Mouse (Mus musculus): ENCODE measurements around the gene Defb48. TPM values are rescaled to one million over a fixed set of nuclear protein-coding genes. Genes with fewer than 3 reads are reported as not detected.

Defb48 gene
- total RNA-seq (2022), result not detected

- DNase-seq (ENCODE audit: low spot score in 2 of 2), result no peak
Measured at GRCm38 (mm10) chr14:62984410-62984809, at the start of gene Defb48. TSS of gene Defb48 (minus strand) at chr14:62984510.

GRCm38 (mm10) chr14:63020524-63021156 lies 36.3 kb upstream of the Defb48 start:
- peak; percentile 12 to 27 for DNase-seq (ENCODE audit: low spot score in 2 of 2)

GRCm38 (mm10) chr14:63014667-63015066 lies 30.4 kb upstream of the Defb48 start:
- no peak for DNase-seq (ENCODE audit: low spot score in 2 of 2)

- no peak for DNase-seq (ENCODE audit: low spot score in 2 of 2)
Measured at GRCm38 (mm10) chr14:63013082-63013481, 28.8 kb upstream of the Defb48 start.

- no peak for DNase-seq (ENCODE audit: low spot score in 2 of 2)
Measured at GRCm38 (mm10) chr14:63011471-63011870, 27.2 kb upstream of the Defb48 start, which contains the start of gene Defb43. TSS of gene Defb43 (plus strand) at chr14:63011771.

GRCm38 (mm10) chr14:63002588-63002987 lies 18.3 kb upstream of the Defb48 start:
- DNase-seq (ENCODE audit: low spot score in 2 of 2), result no peak

GRCm38 (mm10) chr14:62998977-62999376 lies 14.7 kb upstream of the Defb48 start:
- no peak for DNase-seq (ENCODE audit: low spot score in 2 of 2)

GRCm38 (mm10) chr14:62997777-62998176 lies 13.5 kb upstream of the Defb48 start, which contains the start of gene Defb47:
TSS of gene Defb47 (plus strand) at chr14:62998077.
- no peak for DNase-seq (ENCODE audit: low spot score in 2 of 2)

GRCm38 (mm10) chr14:62991849-62992510 lies 7.7 kb upstream of the Defb48 start:
- DNase-seq (ENCODE audit: low spot score in 2 of 2), result no peak

GRCm38 (mm10) chr14:62991271-62991670 lies 7.0 kb upstream of the Defb48 start:
- no peak for DNase-seq (ENCODE audit: low spot score in 2 of 2)

- DNase-seq (ENCODE audit: low spot score in 2 of 2), result no peak
Measured at GRCm38 (mm10) chr14:62979815-62980214, 4.5 kb downstream of the Defb48 start.

GRCm38 (mm10) chr14:62975046-62975445 lies 9.3 kb downstream of the Defb48 start:
- peak in 1 of 2 experiments; percentile 57 for DNase-seq (ENCODE audit: low spot score in 2 of 2)

- no peak for DNase-seq (ENCODE audit: low spot score in 2 of 2)
Measured at GRCm38 (mm10) chr14:62965811-62966520, 18.3 kb downstream of the Defb48 start.

- no peak for DNase-seq (ENCODE audit: low spot score in 2 of 2)
Measured at GRCm38 (mm10) chr14:62965342-62965741, 19.0 kb downstream of the Defb48 start.

- DNase-seq (ENCODE audit: low spot score in 2 of 2), result no peak
Measured at GRCm38 (mm10) chr14:62963632-62964031, 20.7 kb downstream of the Defb48 start.

GRCm38 (mm10) chr14:62956091-62956490 lies 28.2 kb downstream of the Defb48 start:
- no peak for DNase-seq (ENCODE audit: low spot score in 2 of 2)

GRCm38 (mm10) chr14:62946794-62947193 lies 37.5 kb downstream of the Defb48 start:
- DNase-seq (ENCODE audit: low spot score in 2 of 2), result no peak

GRCm38 (mm10) chr14:62940383-62941074 lies 43.8 kb downstream of the Defb48 start:
- DNase-seq (ENCODE audit: low spot score in 2 of 2), result no peak

GRCm38 (mm10) chr14:62939435-62939834 lies 44.9 kb downstream of the Defb48 start:
- no peak for DNase-seq (ENCODE audit: low spot score in 2 of 2)

GRCm38 (mm10) chr14:62937675-62938074 lies 46.6 kb downstream of the Defb48 start:
- no peak for DNase-seq (ENCODE audit: low spot score in 2 of 2)

- DNase-seq (ENCODE audit: low spot score in 2 of 2), result no peak
Measured at GRCm38 (mm10) chr14:62936631-62937380, 47.5 kb downstream of the Defb48 start.
